Mouse (Mus musculus): ENCODE data around the gene Ubqln1. TPM values are rescaled to one million over a fixed set of nuclear protein-coding genes. Genes with fewer than 3 reads are reported as not detected.

Ubqln1 gene
- total RNA-seq (2021): 10 to 100 TPM; 41.1 to 42.4 TPM
- long read RNA-seq, experiment 1, transcript Ubqln1-201 (11 exons, 3,686 nt): major isoform, 10 of 34 reads
- long read RNA-seq, experiment 1, transcript Ubqln1-202 (10 exons, 3,561 nt): minor isoform, 9 of 34 reads
- long read RNA-seq, experiment 1, partial matches to known transcripts: 6 of 34 reads
- long read RNA-seq, experiment 1, other reads (novel, unspliced or antisense): 9 of 34 reads
- long read RNA-seq, experiment 2, transcript Ubqln1-202 (10 exons, 3,561 nt): major isoform, 26 of 51 reads
- long read RNA-seq, experiment 2, transcript Ubqln1-201 (11 exons, 3,686 nt): minor isoform, 12 of 51 reads
- long read RNA-seq, experiment 2, partial matches to known transcripts: 1 of 51 reads
- long read RNA-seq, experiment 2, other reads (novel, unspliced or antisense): 12 of 51 reads

GRCm38 (mm10) chr13:58215592-58216341 lies at the start of gene Ubqln1:
Ubqln1 (minus strand) TSS chr13:58215653.
- DNase-seq: peak; percentile 87

- no peak for DNase-seq
Measured at GRCm38 (mm10) chr13:58263546-58263945, 48.1 kb upstream of the Ubqln1 start.

DNA sequence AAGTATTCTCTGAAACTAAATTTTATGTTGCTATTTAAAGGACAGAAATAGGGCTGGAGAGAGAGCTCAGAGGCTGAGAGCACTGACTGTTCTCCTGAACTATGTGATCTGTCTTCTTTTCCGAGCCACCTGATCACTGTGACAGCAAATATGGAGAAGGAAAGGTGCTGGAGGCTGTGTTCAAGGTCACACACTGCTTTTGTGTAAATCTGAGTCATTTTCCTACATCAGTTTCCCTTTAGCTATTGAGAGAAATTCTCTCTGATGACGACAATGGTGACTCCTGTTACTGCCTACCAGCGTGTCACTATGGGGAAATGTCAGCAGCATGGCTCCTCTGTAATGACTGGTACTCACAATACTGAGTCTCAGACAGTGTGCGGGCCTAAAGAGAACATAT lies 46.2 kb upstream of the Ubqln1 start:
- DNase-seq: no peak

DNA sequence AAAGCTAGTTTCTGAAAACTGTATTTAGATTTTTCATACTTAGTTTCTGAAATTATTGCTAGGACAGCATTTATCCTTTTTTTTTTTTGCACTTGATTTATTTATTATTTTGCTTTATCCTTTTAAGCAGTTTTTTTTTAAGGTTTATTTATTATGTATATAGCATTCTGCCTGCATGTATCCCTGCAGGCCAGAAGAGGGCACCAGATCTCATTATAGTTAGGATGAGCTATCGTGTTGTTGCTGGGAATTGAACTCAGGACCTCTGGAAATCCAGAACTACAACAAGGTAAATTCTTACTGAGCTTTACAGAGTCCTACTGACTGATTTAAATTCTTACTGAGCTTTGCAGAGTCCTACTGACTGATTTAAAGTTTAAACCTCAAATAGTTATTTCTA lies 37.8 kb upstream of the Ubqln1 start:
- no peak for DNase-seq

DNA sequence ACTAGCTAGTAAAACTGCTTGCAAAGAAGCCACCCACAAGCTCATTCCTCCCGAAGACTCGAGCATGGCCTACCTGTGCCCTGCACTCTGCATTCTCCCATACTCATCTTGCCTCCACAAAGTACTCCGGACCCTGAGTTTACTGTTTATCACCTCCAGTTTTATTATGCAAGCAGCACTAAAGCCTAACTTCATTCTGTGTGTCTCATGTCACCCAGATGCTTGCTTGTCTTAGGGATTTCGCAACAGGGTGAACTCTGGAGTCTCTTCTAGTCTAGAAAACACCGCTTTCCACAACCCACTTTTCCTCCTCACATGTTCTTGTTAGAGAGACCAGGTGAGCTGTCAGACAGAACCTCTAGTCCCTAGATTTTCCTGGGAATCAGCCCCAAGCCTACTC lies 33.5 kb upstream of the Ubqln1 start:
- DNase-seq: no peak

DNA sequence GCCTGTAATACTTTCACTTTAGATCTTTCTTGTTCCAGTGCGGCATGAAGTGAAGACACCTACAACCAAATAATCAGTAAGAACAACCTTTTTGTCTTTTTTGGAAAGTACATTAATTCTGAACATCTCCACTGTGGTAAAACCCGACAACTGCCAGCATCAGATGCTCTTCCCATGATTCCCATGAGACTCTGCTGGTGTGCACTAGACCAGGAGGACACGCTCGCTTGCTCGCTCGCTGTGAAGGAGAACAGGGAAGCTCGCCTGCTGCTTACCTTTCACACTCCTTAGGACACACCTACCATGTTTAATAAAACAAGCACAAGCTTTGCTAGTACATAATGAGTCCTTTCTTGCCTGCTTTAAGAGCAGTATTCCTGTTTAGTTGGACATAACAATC lies 21.1 kb upstream of the Ubqln1 start:
- no peak for DNase-seq

GRCm38 (mm10) chr13:58232611-58233010 lies 17.2 kb upstream of the Ubqln1 start:
- DNase-seq: peak; percentile 15

DNA sequence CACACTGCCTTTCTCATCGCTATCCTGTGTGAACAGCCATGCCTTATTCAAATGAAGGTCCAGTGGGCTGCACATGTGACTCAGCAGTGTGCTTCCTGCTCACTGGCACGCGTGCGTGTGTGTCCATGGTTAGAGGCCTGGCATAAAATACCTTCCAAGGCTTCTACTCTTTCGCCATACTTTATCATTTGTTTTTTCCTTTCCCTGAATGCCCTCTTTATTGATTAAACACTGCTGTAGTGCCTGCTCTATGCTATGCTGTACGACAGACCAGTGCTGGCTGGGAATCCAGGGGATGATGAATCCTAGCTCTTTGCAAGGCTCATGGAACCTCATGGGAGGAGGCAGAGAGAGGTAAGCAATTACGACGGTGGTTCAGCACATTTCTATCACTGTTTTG lies 16.6 kb upstream of the Ubqln1 start:
- DNase-seq: no peak

DNA sequence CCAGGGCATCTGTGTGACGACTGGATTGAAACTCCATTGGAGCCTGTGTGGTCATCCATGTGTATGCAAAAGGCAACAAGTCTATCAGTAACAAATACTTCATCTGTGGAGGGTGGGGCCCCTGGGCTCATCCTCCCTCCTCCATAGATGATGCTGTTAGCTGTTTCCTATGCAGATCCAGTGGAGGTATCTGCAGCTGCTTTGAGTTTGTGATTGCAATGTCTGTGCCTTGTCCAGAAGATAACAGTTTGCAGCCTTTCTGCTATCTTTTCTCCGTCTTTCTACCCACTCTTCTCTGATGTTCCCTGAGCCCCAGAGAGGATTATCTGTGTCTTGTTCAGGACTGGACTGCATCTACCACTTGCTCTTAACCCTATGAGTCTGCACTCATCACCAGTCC lies 13.2 kb upstream of the Ubqln1 start:
- no peak for DNase-seq

- DNase-seq: no peak
Measured at GRCm38 (mm10) chr13:58225694-58226093, 10.2 kb upstream of the Ubqln1 start.

DNA sequence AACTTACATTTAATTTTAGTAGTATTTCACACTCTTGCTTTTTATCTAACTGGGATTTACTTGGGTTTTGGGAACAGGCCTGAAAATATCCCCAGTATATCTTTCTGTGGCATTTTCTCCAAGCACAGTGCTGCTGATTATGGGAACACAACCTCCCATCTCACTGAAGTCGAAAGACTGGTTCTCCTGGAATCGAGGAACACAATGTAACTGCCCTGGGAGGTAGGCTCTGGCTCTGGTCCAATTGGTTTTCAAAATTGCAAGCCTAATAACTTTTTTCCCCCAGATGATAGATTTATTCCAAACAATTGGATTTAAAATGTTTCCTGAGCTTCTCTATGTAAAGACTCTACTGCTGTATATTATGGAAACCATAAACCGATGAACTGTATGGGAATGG lies 4.8 kb upstream of the Ubqln1 start:
- DNase-seq: no peak

DNA sequence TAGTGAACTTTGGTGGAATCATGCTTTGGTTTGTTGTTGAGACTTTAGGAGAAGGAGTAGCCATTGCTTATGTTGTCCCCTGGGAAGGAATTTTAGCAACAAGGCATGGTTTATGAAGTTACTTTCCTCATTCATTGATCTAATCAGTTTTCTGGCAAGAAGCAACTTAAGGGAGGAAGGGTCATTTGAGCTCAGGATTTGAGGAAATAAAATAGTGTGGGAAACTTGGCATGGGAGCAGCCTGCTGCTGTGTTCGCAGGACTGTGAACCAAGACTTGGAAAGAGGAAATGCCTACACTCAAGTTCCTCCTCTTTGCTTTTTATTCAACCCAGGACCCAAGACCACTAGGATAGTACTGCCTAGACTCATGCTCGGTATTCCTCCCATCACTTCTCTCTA lies 2.1 kb upstream of the Ubqln1 start:
- no peak for DNase-seq

DNA sequence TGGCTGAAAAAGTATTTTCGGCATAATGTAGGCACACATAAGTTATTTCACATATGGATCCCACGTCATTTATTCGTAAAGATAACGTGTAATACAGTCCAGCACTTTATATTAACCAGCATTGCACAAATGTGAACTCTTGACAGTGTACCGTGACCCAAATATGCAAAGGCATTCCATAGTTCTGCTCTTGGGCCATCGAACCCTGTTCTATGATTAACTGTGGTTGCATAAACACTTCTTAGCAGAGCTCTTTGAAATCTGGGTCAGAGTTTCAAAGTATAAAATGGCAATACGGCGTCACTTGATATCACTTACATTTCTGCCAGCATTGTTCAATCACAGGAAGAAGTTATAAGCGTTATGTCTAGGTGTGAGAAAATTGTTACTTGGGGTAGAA lies 942 bp upstream of the Ubqln1 start:
- no peak for DNase-seq

GRCm38 (mm10) chr13:58215253-58215591 lies 231 bp downstream of the Ubqln1 start:
- no peak for DNase-seq

DNA sequence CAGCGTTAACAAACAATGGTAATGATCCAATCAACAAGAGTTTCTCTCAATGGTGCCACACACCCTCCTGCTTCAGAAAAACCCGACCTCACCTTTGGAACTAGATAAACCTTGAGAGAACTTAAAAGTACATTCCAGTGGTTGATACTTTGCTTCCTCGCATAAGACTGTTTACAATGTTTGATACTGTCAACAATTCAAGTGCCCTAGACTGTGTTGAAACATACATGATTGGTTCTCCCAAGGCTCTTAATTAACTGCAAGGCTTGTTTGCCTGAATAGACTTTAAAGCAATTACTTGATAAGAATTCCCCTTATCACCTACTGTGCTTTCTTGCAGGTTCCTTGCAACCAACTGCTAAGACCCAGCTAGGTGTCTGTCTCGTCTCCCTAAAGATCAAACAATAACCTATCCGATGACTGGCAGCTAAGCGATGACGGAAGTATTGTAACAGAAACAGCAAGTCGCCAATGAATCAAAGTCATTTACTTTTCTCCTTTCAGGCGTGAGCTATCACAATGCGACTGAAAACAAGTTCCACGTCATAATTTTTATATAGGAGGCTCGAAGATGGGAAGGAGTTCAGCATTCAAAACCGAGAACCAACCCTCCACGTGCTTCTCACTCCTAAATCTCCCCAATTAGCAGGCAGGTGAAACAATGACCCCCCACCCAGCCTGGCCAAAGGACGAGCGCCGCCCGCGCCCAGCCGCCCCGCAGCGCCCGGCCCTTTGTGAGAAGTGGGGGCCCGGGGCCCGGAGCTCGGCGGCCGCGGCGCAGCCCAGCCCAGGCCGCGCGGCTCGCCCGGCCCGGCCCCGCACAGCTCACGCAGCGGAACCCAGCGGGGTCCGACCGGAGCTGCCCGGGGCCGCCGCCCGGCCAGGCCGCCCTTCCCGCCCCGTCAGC lies 854 bp downstream of the Ubqln1 start:
- DNase-seq: no peak

- DNase-seq: no peak
Measured at GRCm38 (mm10) chr13:58213801-58214200, 1.7 kb downstream of the Ubqln1 start.

GRCm38 (mm10) chr13:58212530-58212929 lies 2.9 kb downstream of the Ubqln1 start:
- DNase-seq: no peak

DNA sequence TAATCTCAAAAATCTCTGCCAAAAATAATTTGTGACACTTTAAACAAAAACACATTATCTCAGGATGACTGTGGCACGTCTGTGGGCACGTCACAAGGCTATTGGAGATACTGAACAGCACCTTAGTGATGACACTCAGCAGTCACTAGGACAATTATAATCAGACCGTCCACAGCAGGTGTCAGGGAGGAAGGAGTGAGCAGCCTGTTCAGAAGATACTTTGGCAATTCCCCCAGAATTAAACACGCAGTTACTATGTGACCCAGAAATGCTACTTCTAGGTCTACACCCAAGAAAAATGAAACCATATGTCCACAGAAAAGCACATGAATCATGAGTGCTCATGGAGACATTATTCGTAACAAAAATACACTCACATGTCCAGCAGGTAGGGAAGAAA lies 5.0 kb downstream of the Ubqln1 start:
- DNase-seq: no peak

- no peak for DNase-seq
Measured at GRCm38 (mm10) chr13:58206084-58206483, 9.4 kb downstream of the Ubqln1 start.

DNA sequence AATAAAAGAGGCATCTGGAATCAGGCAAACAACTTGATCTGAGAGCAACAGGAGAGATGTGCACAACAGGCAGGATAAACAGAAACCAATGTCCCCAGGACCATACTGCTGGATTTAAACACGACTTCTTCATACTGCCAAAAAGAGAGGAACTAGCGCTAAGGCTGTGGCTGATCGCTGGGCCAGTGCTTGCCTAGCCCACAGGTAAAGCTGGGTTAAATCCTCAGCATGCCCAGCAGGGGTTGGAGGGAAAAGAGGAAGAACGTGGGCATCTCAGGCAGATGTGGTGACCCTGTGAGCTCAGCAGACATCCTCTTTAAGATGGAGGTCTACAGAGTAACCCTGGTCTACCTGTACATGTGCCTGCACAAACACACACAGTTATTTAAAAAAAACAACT lies 10.5 kb downstream of the Ubqln1 start:
- DNase-seq: no peak

DNA sequence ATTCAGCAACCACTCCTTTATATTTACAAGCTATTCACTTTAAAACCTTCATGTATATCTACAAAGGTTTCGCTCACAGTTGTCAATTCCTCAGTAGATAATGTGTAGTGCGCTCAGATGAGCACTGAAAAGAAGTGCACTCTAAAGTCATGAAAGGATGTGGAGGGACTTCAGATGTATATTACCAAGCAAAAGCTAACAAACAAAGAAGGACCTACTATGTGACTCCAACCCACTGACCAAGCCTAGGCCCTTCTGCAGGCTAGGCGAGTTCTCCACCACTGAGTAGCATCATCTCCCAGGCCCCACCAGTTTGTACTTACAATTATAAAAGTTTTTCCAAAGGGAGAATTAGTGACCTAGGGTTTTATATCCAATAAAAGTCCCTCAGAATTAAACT lies 11.3 kb downstream of the Ubqln1 start:
- no peak for DNase-seq

DNA sequence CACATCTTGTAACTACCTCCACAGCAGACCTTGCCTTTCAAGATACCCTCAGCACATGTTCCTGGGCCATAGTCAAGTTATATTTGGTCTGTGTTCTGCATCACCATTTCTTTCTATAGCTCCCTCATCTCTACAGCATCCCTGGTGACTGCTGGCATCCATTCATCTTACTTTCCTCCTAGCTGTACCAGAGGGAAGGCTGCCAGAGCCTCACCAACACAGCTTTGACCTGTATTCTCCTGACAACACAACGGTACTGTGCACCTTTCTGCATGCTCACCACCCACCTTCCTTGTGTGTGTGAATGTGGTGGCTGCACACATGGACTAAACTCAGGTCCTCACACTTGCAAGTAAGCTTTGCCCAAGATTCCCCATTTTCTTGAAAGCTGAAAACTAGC lies 12.6 kb downstream of the Ubqln1 start:
- no peak for DNase-seq

DNA sequence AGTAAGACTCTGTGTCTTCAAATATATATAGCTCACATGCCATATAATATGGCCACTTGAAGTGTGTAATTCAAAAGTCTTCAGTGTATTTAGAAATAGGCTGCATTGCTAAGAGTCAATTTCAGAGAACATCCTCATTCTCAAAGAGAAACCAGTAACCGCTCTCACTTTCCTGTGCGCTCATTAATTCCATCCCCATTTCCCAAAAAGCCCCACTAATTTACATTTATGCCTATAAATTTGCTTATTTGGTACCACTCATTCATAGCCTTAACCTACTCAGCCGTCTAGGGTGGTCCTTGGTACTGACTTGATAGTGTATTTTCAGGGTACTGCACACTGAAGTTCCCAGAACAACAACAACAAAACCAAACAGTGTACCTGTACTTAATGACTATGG lies 13.5 kb downstream of the Ubqln1 start:
- no peak for DNase-seq

All from gastrocnemius, postnatal 25 days (tissue).